Mouse (Mus musculus) cortical plate, adult 2 months (tissue): Measurements from ENCODE around the gene Pbx1.

ENCODE experiments used
- CTCF ChIP-seq: fragments of 200-500 bp; IDR thresholded peaks from 2 replicates; pipeline ENCODE4 v1.5.1; 2011; ENCODE audit warnings: mild to moderate bottlenecking, control low read depth, low read length; ENCODE audit not compliant: insufficient read depth; ENCODE audit errors: extremely low read depth
- POLR2A ChIP-seq: fragments of 200-500 bp; IDR thresholded peaks from 2 replicates; pipeline ENCODE4 v1.6.1; 2011; ENCODE audit warnings: mild to moderate bottlenecking, low read length, control low read depth; ENCODE audit not compliant: insufficient read depth; ENCODE audit errors: extremely low read depth

DNA sequence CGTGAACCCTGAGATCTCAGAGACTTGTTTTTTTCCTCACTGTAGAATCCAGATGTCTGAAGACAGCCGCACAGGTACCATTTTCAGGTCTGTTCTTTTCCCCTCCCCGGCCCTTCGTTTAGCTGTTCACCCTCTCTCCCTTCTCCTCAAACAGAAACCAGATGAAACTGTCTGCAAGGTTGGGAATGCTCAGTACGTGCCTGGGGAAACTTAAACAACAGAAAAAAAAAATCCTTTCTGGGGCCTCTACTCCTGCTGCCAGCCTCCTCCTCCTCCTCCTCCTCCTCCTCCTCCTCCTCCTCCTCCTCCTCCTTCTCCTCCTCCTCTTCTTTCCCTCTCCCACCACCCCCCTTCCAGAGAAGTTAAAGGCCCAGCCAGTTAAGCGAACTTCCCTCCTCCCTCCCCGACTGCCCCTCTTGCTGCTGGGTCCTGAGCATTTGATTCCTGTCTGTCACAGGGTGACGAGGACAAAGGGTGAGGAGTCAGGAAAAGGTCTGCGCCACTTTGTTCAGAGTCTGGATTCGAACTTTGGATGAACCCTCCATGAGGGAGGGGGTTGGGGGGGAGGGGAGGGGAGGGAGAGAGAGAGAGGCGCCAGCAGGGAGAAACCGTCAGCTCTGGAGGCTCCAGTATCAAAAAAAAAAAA lies 26.3 kb downstream of the Pbx1 start:
- TF ChIP-seq CTCF (no peak), POLR2A (no peak)
